Mouse (Mus musculus): ENCODE data around the gene Wnt4. TPM values are rescaled to one million over a fixed set of nuclear protein-coding genes. Genes with fewer than 3 reads are reported as not detected.
A peak's percentile ranks its signal among the peaks of the same experiment; 100 is the strongest.

The Wnt4 gene
- 10 to 100 TPM; 22.2 to 22.8 TPM for total RNA-seq (2021)
- long read RNA-seq, experiment 1, full-length matches to known transcripts = 83 of 87 reads
- long read RNA-seq, experiment 1, partial matches to known transcripts = 2 of 87 reads
- long read RNA-seq, experiment 1, other reads (novel, unspliced or antisense) = 2 of 87 reads
- long read RNA-seq, experiment 2, full-length matches to known transcripts = 79 of 93 reads
- long read RNA-seq, experiment 2, partial matches to known transcripts = 4 of 93 reads
- long read RNA-seq, experiment 2, other reads (novel, unspliced or antisense) = 10 of 93 reads

DNA sequence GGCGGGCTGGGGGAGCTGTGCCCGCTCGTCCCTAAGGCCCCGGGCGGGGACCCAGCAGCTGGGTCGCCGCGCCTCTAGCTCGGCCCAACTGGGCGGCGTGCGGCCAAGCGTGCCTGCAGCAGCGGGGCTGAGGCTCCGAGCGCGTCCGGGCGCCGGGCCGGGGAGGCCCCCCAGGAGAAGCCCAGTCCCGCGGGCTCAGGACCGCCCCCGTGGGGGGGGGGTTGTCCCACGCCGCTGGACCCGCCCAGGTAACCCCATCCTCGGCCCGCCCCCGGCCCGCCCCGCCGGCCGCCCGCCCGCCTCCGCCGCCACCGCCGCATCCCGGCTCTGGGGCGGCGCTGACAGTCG, at the start of gene Wnt4:
Wnt4 (plus strand) TSS at position 324 of the 348 bp plus-strand sequence.
- DNase-seq (ENCODE audit: low spot score in 2 of 2) = peak; percentile 58 to 67

- DNase-seq (ENCODE audit: low spot score in 2 of 2) = peak in 1 of 2 experiments; percentile 43
Measured at GRCm38 (mm10) chr4:137228566-137229115, 48.6 kb upstream of the Wnt4 start.

- peak in 1 of 2 experiments; percentile 63 for DNase-seq (ENCODE audit: low spot score in 2 of 2)
Measured at GRCm38 (mm10) chr4:137231494-137232470, 45.5 kb upstream of the Wnt4 start.

- no peak for DNase-seq (ENCODE audit: low spot score in 2 of 2)
Measured at GRCm38 (mm10) chr4:137233632-137234031, 43.7 kb upstream of the Wnt4 start.

- no peak for DNase-seq (ENCODE audit: low spot score in 2 of 2)
Measured at GRCm38 (mm10) chr4:137234444-137234843, 42.8 kb upstream of the Wnt4 start.

DNA sequence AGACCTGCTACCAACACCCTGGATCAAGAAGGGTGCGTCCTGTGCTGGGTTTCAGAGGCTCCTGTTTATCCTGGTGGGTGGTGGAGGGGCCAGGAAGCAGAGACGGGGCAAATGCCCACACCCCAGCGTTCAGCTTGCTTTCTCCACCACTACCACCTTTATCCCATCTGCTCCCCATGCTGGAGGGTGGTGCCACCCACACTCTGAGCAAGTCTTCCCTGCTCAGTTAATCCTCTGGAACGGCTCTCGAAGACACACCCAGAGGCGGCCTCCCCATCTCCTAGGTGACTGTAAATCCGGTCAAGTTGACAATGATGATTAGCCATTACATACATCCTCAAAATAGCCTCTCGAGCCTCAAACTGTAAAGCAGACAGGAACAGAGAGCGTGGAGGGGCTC, 41.9 kb upstream of the Wnt4 start:
- DNase-seq (ENCODE audit: low spot score in 2 of 2) = no peak

- DNase-seq (ENCODE audit: low spot score in 2 of 2) = no peak
Measured at GRCm38 (mm10) chr4:137244883-137245282, 32.4 kb upstream of the Wnt4 start.

DNA sequence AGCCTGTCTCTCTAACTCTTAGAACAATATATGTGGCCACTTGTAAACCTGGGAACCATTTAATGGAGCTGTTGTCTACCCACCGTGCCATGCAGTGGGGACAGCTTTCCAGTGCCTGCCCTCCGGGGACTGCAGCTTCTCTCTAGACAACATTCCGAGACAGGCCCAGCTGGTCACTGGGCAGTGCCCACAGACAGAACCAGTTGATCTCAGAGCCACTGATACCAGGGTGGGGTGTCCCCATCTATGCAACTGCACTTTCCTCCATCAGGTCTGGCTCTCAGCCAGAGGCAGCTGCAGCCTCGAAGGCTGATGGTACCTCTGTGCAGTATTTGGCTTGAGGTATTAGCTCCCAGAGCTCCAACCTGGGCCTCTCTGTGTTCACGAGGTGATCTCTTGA, 27.0 kb upstream of the Wnt4 start:
- DNase-seq (ENCODE audit: low spot score in 2 of 2) = no peak

GRCm38 (mm10) chr4:137250849-137251248, 26.4 kb upstream of the Wnt4 start:
- no peak for DNase-seq (ENCODE audit: low spot score in 2 of 2)

- DNase-seq (ENCODE audit: low spot score in 2 of 2) = no peak
Measured at GRCm38 (mm10) chr4:137253601-137254000, 23.7 kb upstream of the Wnt4 start.

GRCm38 (mm10) chr4:137254206-137254976, 22.9 kb upstream of the Wnt4 start:
- DNase-seq (ENCODE audit: low spot score in 2 of 2) = no peak

- DNase-seq (ENCODE audit: low spot score in 2 of 2) = no peak
Measured at GRCm38 (mm10) chr4:137255568-137255967, 21.7 kb upstream of the Wnt4 start.

DNA sequence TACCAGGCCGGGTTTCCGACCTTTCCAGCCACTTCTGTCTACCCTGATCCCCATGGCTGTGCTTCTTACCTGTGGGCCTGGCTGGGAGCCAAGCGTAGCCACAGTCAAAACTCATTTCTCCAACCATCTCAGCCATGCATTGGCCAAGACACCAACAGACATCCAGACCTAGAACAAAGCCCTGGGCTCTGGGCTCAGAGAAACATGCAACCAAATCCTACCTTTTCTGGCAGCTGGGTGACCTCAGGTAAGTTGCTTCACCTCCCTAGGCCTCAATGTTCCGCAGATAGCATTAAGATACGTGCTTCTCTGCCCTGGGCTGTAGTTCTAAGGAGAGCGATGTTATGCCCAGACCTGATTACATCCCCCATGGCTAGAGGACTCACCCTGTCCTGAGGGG, 15.5 kb upstream of the Wnt4 start:
- no peak for DNase-seq (ENCODE audit: low spot score in 2 of 2)

DNA sequence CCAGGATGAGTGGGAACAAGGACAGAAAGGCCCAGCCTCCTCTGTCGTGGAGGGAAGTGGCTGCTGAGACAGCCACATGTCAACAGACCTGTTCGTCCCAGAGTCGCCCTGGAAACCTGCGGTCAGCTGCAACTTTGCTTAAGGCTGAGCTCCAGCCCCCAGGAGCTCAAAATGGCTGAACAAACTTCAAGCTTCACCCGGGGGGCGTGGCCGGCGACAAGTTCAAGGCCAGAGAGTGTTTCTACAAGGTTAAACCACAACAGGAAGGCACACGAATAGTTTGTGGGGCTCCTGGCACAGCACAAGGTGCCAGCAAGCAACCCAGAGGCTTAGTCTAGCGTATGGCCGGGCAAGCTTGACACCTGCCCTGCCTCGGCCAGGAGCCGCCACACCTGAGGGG, 13.2 kb upstream of the Wnt4 start:
- DNase-seq (ENCODE audit: low spot score in 2 of 2) = no peak

DNA sequence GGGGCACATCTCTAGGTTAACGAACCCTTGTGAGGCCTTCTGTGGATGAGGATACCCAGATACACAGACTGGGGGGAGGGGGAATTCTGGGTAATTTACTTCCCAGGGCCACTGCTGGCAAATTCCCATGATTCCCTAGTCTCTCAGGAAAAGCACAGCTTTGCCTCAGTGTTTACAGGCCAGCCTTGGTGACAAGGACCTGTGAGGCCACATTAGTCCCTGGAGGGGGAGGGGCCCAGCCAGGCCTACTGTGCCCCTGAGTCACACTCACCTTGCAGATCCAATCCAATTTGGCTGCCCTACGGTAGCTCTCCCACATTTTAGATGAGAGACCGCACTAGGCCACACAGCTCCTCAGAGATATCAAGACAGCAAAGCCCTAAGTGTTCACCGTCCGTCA, 12.2 kb upstream of the Wnt4 start:
- DNase-seq (ENCODE audit: low spot score in 2 of 2) = no peak

DNA sequence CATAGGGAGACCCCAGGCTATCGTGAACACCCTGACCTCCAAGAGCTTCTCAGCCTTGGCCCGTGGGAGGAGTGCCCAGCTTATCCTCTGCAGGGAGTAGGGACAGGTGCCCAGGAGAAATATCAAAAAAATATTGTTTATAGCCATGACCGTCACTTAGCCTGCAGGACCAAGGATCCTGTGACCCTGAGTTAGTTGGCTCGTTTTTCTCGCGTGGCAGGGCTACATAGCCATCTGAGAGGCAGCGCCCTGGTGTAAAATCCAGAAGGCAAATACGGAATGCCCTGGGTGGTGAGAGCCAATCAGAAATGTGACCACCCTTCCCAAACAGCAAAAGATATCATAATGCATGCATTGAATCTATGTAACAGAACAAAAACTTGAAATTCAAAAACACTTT, 8.7 kb upstream of the Wnt4 start:
- DNase-seq (ENCODE audit: low spot score in 2 of 2) = no peak

- DNase-seq (ENCODE audit: low spot score in 2 of 2) = no peak
Measured at GRCm38 (mm10) chr4:137271856-137272255, 5.4 kb upstream of the Wnt4 start.

DNA sequence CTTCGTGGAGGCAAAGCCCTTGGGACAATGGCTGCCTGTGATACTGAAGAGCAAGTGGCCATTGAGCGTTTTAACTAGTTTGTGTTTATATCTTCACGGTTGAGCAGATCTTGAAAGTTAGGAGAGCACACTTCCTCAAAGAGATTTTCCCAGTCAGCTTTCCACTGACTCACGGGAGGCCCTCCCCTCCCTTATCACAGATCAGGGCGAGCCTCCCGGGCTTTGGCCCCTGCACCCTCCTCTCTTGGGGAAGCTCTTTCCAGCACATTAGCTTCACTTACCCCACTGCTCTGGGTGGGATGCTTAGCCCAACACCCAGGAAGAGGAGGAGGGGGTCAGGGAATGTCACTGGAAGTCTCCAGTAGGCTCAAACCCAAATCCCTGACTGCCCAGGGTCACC, 3.0 kb upstream of the Wnt4 start:
- no peak for DNase-seq (ENCODE audit: low spot score in 2 of 2)

DNA sequence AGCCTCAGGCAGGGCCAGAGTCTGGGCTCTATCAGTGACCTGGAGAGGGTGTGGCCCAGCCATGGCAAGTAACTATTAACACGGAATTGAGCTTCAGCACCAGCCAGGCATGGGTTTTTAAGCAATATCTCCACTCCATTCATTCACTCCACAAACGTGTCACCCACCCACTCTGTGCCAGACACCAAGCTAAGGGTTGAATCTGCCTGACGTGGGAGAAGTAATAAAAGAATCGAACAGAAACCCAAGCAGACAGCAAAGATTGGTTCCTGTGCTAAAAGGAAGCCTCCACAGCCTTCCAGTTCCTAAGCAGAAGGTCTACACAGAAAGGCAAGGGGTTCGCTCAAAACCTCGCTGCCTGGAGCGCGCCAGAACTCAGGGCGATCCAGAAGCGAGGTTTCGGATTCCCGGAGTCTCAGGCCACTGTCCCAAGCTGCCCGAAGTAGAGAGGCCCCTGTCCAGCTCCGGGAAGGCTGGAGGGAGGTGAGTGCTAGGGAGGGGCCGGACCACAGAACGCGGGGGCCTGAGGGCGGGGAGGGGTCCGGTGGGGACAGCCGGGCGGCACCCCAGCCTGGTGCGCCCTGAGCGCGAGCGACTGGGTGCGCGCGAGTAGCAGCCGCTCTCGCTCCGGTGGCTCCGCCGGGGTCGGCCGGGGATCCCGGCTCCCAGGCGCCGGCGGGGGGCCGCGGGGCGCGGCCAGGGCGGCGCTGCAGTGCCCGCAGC, 685 bp upstream of the Wnt4 start:
- DNase-seq (ENCODE audit: low spot score in 2 of 2) = no peak

DNA sequence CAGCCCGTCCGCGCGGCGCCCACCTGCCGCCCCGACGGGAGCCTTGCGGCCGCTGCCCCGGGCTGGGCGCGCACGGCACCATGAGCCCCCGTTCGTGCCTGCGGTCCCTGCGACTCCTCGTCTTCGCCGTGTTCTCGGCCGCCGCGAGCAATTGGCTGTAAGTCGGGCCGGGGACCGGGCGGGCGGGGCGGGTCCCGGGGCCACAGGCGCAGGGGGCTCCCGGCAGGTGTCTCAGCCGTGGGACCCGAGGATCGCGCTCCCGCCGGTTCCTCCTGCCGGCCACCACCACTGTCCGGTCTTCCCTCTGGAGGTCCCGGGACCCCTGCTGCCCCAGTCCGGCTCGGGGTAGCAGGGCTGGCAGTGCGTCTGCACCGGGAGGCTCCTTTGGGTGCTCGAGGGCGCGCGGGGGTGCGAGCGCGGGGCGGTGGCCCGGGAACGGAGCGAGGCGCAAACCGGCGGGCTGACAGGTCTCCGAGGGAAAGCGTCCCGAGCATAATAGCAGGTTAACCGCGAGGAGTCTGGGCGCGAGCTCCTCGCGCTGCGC, 383 bp downstream of the Wnt4 start:
- DNase-seq (ENCODE audit: low spot score in 2 of 2) = no peak

All from gastrocnemius, postnatal 4 days (tissue).